Mouse (Mus musculus) small intestine, adult 2 months (tissue): ENCODE data around the gene Chd6. TPM values are rescaled to one million over a fixed set of nuclear protein-coding genes. Genes with fewer than 3 reads are reported as not detected.

Experiments
- H3K27ac ChIP-seq: fragments of 200-500 bp; 2 replicates; pipeline ENCODE4 v1.5.1; 2012; ENCODE audit warnings: low read depth, low read length, control low read depth, inconsistent platforms; ENCODE audit not compliant: insufficient read depth
- H3K27me3 ChIP-seq: fragments of 200-500 bp; 2 replicates; pipeline ENCODE4 v1.6.1; 2012; ENCODE audit warnings: mild to moderate bottlenecking, moderate library complexity, low read length, inconsistent platforms; ENCODE audit not compliant: control insufficient read depth, insufficient read depth
- H3K36me3 ChIP-seq: fragments of 200-500 bp; 2 replicates; pipeline ENCODE4 v1.6.1; 2012; ENCODE audit warnings: mild to moderate bottlenecking, low read length, control low read depth, inconsistent platforms; ENCODE audit not compliant: control insufficient read depth, insufficient read depth
- H3K4me1 ChIP-seq: fragments of 200-500 bp; 2 replicates; pipeline ENCODE4 v1.6.1; 2012; ENCODE audit warnings: low read length, inconsistent platforms, mixed read lengths; ENCODE audit not compliant: control insufficient read depth, insufficient read depth, insufficient read length
- H3K4me3 ChIP-seq: fragments of 200-500 bp; 2 replicates; pipeline ENCODE4 v1.5.1; 2012; ENCODE audit warnings: low read depth, mild to moderate bottlenecking, control low read depth, inconsistent platforms, low read length, moderate library complexity
- CTCF ChIP-seq: fragments of 200-500 bp; IDR thresholded peaks from 2 replicates; pipeline ENCODE4 v1.5.1; 2012; ENCODE audit warnings: low read depth, mild to moderate bottlenecking, control low read depth, inconsistent platforms, low read length, moderate library complexity, mixed read lengths; ENCODE audit not compliant: insufficient replicate concordance, insufficient read length; ENCODE audit errors: extremely low read depth
- POLR2A ChIP-seq: fragments of 200-500 bp; IDR thresholded peaks from 2 replicates; pipeline ENCODE4 v1.6.1; 2012; ENCODE audit warnings: low read depth, mild to moderate bottlenecking, control low read depth, inconsistent platforms, low read length, moderate library complexity
- WGBS: fragments of 180-500 bp; shearing (Covaris S2); methylation state at CpG from one replicate; pipeline ENCODE4 v1.1.7; 2018; 5-methylcytosine and 5-hydroxymethylcytosine counted together
- polyA plus RNA-seq: library from polyadenylated mRNA; depleted of rRNA; stranded (reverse); fragments of >200 nt; gene quantifications from 2 replicates; pipeline ENCODE4 v1.2.3, GENCODE M21; 2012

Chd6 gene
- polyA plus RNA-seq, 1 experiment = 3.1 TPM

DNA sequence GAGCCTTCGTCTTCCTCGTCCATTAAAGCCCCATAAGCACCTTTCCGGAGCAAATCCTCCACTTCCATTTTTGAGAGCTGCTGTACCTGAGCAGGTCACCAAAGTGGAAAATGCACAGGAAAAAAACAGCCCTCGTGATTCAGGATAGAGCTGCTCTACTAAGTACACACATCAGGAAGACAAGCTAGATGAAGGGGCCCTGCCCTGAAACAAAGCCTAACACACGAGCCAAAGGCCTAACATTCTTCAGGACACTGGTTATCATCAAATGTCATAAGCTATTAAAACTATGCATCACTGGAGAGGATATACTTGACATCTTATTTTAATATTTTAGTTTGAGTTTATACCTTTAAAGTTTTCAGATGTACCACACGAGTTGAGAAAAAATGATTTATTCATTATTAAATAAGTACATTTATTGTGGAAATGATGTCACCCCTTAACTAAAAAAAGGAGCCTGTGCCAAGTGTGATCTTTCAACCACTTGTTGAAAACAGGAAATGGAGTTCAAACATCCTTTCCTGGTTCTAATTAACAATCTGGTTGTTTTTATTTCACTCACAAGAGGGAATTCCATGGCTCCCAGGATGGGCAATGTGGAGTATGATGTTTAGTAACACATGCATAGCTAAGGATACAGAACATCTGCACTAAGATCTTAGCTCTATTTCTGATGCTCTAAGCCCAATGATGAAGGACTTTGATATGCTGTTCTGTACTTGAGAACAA is 118.4 kb downstream of the Chd6 start:
- Histone ChIP-seq H3K27ac (no peak overlapping the region), H3K36me3 (peaks cover 27% of the 10 kb centered on the region), H3K4me1 (no peaks in the 10 kb centered on the region; the same call in 1 of the 2 replicates), H3K4me3 (no peak overlapping the region), H3K27me3 (no peaks in the 10 kb centered on the region)
- WGBS = 76% methylated on average over 6 of the region's 6 CpGs
- TF ChIP-seq POLR2A (no peak), CTCF (no peak)

DNA sequence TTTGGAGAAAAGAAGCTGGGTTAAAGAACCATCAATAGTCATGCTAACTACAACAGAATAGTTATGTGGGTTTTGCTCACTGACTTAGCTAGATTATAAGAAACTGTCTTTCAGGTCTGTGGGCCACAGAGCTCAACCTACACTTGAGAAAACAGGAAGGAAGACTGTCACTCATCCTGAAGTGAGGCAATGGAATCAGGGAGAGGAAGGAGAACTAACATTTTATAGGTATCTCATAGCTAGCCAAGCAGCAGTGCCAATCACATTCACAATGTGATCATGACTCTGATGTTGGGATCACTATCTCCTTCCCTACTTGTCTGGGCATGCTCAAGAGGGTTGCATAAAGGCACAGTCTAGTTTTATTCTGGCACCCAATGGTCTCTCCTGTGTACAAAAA is 121.4 kb downstream of the Chd6 start:
- no peak overlapping the region for H3K27ac ChIP-seq
- H3K4me1 ChIP-seq = no peaks in the 10 kb centered on the region; the same call in 1 of the 2 replicates
- no peak for TF ChIP-seq POLR2A
- TF ChIP-seq CTCF = no peak
- no peak overlapping the region for H3K4me3 ChIP-seq
- no peaks in the 10 kb centered on the region for H3K27me3 ChIP-seq
- peaks cover 46% of the 10 kb centered on the region for H3K36me3 ChIP-seq

DNA sequence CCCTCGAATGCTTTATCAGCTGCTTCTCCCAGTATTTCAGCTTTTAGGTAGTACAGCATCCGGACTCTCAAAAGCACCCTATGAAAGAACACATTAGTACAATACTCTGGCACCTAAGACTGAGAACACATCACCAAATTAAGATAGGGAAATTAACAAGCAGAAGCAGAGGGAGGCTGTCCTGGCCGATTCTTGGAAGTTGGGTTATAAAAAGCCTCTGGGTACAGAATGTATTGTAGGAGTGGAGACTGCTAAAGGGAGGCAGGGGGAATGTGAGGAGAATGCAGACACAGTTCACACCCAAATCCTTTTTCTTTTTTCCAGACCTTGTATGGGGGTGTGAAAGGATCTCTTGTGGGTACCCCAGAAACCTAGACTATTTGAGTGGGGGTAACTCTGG is 126.2 kb downstream of the Chd6 start:
- no peaks in the 10 kb centered on the region for H3K27me3 ChIP-seq
- H3K36me3 ChIP-seq = peaks cover 52% of the 10 kb centered on the region
- WGBS = 70% methylated on average over 3 of the region's 3 CpGs
- no peak overlapping the region for H3K4me3 ChIP-seq
- TF ChIP-seq CTCF (no peak), POLR2A (no peak)
- no peaks in the 10 kb centered on the region for H3K4me1 ChIP-seq
- no peak overlapping the region for H3K27ac ChIP-seq

DNA sequence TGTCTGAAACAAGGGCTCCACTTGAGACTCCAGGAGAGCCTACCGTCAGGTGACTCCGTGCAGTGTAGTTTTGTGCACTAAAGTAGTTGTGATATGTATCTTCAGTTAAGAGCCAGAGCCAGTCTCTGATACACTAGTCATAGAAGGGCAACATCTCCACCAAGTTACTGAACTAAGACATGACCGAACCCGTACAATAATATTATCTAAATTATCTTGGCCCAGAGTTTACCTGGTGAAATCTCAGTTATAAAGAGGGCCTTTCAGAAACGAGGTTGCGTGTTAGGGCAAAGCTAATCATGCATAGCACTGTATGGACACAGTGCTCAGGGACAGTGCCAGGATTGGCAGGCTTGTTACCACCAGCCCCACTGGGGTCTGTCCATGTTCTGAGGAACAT is 127.1 kb downstream of the Chd6 start:
- no peak for TF ChIP-seq CTCF
- no peak for TF ChIP-seq POLR2A
- Histone ChIP-seq H3K4me1 (no peaks in the 10 kb centered on the region), H3K27ac (no peak overlapping the region), H3K27me3 (no peaks in the 10 kb centered on the region), H3K36me3 (peaks cover 48% of the 10 kb centered on the region), H3K4me3 (no peak overlapping the region)
- 88% methylated on average over 6 of the region's 6 CpGs for WGBS

DNA sequence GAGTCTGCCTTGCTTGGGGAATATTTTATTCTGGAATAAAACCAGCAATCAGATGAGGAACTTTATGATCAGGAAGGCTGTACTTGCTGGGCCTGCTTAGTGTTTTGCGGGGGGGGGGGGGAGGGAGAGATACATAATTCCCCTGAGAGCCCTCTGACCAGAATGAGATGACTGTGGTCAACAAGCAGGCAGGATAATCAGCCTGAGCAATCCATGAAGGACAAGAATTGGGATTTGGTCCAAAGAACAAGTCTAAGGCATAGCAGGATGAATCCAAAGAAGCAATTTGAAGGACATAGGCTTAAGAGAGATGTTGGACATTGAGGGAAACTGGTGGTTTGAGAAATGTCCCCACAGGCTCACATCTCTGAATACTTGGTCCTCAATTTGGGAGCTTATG is 130.2 kb downstream of the Chd6 start:
- Histone ChIP-seq H3K4me1 (peaks cover 3% of the 10 kb centered on the region; the same call in 1 of the 2 replicates), H3K27ac (no peak overlapping the region), H3K36me3 (peaks cover 35% of the 10 kb centered on the region), H3K4me3 (no peak overlapping the region), H3K27me3 (no peaks in the 10 kb centered on the region)
- 71% methylated on average over 1 of the region's 1 CpGs for WGBS
- no peak for TF ChIP-seq POLR2A
- no peak for TF ChIP-seq CTCF

DNA sequence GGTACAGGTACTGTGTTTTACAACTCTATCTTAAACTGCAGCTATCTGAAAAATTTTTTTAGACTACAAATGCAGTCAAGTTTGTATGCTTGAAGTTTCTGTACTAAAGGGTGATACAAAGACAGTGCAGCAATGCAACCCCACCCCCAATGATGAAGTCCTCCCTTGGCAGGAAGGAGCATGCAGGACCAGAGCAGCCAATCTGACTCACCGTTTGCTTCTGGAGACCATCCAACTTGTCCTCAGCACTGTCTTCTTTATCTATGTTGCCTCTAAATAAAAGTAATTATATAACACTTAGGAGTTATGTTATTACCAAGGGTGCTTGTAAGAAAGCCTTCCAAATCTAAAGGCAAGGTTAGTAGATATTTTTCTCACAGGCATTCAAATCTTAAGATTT is 131.6 kb downstream of the Chd6 start:
- WGBS = 10% methylated on average over 1 of the region's 1 CpGs
- TF ChIP-seq POLR2A = no peak
- TF ChIP-seq CTCF = no peak
- H3K36me3 ChIP-seq = peaks cover 28% of the 10 kb centered on the region

DNA sequence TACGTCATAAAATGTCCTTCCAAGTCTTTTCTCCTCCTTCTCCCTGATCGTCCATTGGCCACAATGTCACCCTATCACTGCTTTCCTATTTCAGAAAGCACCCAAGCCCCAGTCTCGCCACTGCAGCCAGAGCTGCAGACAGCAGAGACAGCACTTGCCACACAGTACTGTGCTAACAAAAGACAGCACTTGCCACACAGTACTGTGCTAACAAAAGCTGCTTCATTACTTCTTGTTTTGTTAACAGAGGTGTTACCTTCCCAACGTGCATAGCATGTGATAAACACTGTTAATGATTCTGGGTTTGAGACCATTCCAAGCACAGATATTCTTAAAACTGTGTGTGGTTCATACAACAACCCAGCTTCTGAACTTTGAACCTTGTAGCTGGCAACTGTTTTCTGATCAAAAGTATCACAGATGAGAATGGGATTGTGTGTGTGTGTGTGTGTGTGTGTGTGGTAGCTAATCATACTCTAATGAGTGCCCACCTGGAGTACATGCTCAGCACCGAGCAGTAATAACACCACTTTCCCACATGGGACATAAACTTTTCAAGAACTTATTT is 135.1 kb downstream of the Chd6 start:
- Histone ChIP-seq H3K36me3 (peaks cover 18% of the 10 kb centered on the region), H3K27ac (no peak overlapping the region), H3K27me3 (no peaks in the 10 kb centered on the region), H3K4me1 (peaks cover 3% of the 10 kb centered on the region; the same call in 1 of the 2 replicates), H3K4me3 (no peak overlapping the region)
- WGBS = 33% methylated on average over 5 of the region's 5 CpGs
- TF ChIP-seq POLR2A (no peak), CTCF (no peak)

More for the DNA sequence above, 131.6 kb downstream of the Chd6 start:
- no peak overlapping the region for H3K4me3 ChIP-seq
- H3K27me3 ChIP-seq = no peaks in the 10 kb centered on the region
- peaks cover 3% of the 10 kb centered on the region; the same call in 1 of the 2 replicates for H3K4me1 ChIP-seq
- no peak overlapping the region for H3K27ac ChIP-seq
